Mouse (Mus musculus) kidney, adult 18-20 months (tissue): Measurements from ENCODE around the gene Cytl1.

Experiments
- DNase-seq: peaks from one replicate; pipeline ENCODE4 v3.0.0; 2021

Gene Cytl1

GRCm38 (mm10) chr5:37735224-37735623 lies at the start of gene Cytl1:
Gene Cytl1 (plus strand): TSS chr5:37735519.
- DNase-seq: no peak

- DNase-seq: no peak
Observed at GRCm38 (mm10) chr5:37692759-37693158, 42.6 kb upstream of the Cytl1 start.

- no peak for DNase-seq
Observed at GRCm38 (mm10) chr5:37695773-37696172, 39.5 kb upstream of the Cytl1 start.

GRCm38 (mm10) chr5:37697286-37697685 lies 38.0 kb upstream of the Cytl1 start:
- DNase-seq: no peak

- DNase-seq: peak; percentile 33
Observed at GRCm38 (mm10) chr5:37699757-37700156, 35.6 kb upstream of the Cytl1 start.

GRCm38 (mm10) chr5:37704962-37705361 lies 30.4 kb upstream of the Cytl1 start:
- no peak for DNase-seq

GRCm38 (mm10) chr5:37708124-37708523 lies 27.2 kb upstream of the Cytl1 start:
- peak; percentile 13 for DNase-seq

- DNase-seq: no peak
Observed at GRCm38 (mm10) chr5:37709257-37709904, 25.9 kb upstream of the Cytl1 start.

- peak; percentile 42 for DNase-seq
Observed at GRCm38 (mm10) chr5:37716505-37717372, 18.6 kb upstream of the Cytl1 start, which contains the start of gene Stk32b. Gene Stk32b (minus strand): TSS chr5:37717171.

- DNase-seq: peak; percentile 78
Observed at GRCm38 (mm10) chr5:37717384-37717963, 17.8 kb upstream of the Cytl1 start.

GRCm38 (mm10) chr5:37720670-37721069 lies 14.6 kb upstream of the Cytl1 start:
- no peak for DNase-seq

GRCm38 (mm10) chr5:37725220-37725886 lies 10.0 kb upstream of the Cytl1 start:
- no peak for DNase-seq

- DNase-seq: no peak
Observed at GRCm38 (mm10) chr5:37730781-37731180, 4.5 kb upstream of the Cytl1 start.

GRCm38 (mm10) chr5:37736213-37736612 lies 894 bp downstream of the Cytl1 start:
- no peak for DNase-seq

- no peak for DNase-seq
Observed at GRCm38 (mm10) chr5:37743889-37744707, 8.8 kb downstream of the Cytl1 start.

- DNase-seq: peak; percentile 68
Observed at GRCm38 (mm10) chr5:37752027-37752967, 17.0 kb downstream of the Cytl1 start.

- no peak for DNase-seq
Observed at GRCm38 (mm10) chr5:37753366-37753765, 18.0 kb downstream of the Cytl1 start.

GRCm38 (mm10) chr5:37762046-37762445 lies 26.7 kb downstream of the Cytl1 start:
- DNase-seq: no peak

GRCm38 (mm10) chr5:37765851-37766250 lies 30.5 kb downstream of the Cytl1 start:
- no peak for DNase-seq

- DNase-seq: no peak
Observed at GRCm38 (mm10) chr5:37767231-37767630, 31.9 kb downstream of the Cytl1 start.

- peak; percentile 46 for DNase-seq
Observed at GRCm38 (mm10) chr5:37769031-37769430, 33.7 kb downstream of the Cytl1 start.
